Mouse (Mus musculus): ENCODE results near the gene Dnmt3b. TPM values are rescaled to one million over a fixed set of nuclear protein-coding genes. Genes with fewer than 3 reads are reported as not detected.

The Dnmt3b gene
- 2.0 and 2.6 TPM in 2 replicates for polyA plus RNA-seq (2012; rRNA removed; ENCODE audit: low replicate concordance)

DNA sequence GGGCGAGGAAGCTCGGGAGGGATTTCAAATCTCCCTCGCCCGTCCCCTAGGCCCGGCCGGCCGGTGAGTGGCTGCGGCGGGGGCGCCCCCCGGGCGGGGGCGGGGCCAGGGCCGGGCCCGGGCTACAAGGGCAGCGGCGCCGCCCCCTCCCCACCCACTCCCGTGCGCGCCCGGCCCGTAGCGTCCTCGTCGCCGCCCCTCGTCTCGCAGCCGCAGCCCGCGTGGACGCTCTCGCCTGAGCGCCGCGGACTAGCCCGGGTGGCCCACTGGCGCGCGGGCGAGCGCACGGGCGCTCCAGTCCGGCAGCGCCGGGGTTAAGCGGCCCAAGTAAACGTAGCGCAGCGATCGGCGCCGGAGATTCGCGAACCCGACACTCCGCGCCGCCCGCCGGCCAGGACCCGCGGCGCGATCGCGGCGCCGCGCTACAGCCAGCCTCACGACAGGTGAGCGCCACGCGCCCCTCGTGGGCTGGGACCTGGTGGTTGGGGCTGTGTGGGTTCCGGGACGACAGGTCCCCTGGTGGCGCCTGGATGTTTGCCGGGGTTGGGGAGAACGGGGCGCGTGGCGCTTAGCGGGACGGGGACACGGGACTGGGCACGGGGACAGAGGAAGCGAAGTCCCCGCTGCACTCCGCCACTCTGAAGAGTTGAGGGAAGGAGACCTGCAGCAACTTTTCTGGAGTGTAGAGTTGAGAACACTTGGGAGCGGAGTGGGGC is at the start of gene Dnmt3b:
TSS of gene Dnmt3b (plus strand) at position 153 of the 716 bp plus-strand sequence.

GRCm38 (mm10) chr2:153631976-153632870 is 17.0 kb upstream of the Dnmt3b start, which contains the start of gene Commd7:
Gene Commd7 (minus strand): TSS chr2:153632781.

DNA sequence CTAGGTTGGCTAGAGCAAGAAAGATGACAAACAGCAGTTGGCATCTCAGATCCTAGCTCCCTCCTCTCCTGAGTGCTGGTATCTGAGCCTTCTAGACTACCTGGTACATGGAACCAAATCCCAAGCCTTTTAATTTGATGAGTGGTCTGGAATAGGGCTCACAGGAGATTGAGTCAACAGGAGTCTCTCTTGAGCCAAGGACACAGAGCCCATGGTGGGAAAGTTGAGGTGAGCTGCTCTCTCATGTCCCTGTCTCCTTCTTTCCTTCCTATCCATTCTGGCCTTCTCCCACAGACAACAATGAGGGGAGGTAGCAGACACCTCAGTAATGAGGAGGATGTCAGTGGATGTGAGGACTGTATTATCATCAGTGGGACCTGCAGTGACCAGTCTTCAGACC is 47.1 kb downstream of the Dnmt3b start, which contains the start of gene Dnmt3c:
TSS of gene Dnmt3c (plus strand) at position 301 of the 400 bp plus-strand sequence.

Other genes starting within 250 kb of the Dnmt3b start
- gene 4930404H24Rik, start 156.7 kb upstream of the Dnmt3b start, polyA plus RNA-seq (2012; rRNA removed; ENCODE audit: low replicate concordance), result not detected in 2 replicates
- 8.7 and 8.9 TPM in 2 replicates for gene Nol4l, start 119.5 kb upstream of the Dnmt3b start, polyA plus RNA-seq (2012; rRNA removed; ENCODE audit: low replicate concordance)
- gene Commd7, start 16.7 kb upstream of the Dnmt3b start, polyA plus RNA-seq (2012; rRNA removed; ENCODE audit: low replicate concordance), result 15.9 and 20.3 TPM in 2 replicates
- gene Dnmt3c, start 47.2 kb downstream of the Dnmt3b start, polyA plus RNA-seq (2012; rRNA removed; ENCODE audit: low replicate concordance), result not detected in 2 replicates
- 6.0 and 12.2 TPM in 2 replicates for gene Mapre1, start 91.8 kb downstream of the Dnmt3b start, polyA plus RNA-seq (2012; rRNA removed; ENCODE audit: low replicate concordance)
- gene Efcab8, start 130.5 kb downstream of the Dnmt3b start, polyA plus RNA-seq (2012; rRNA removed; ENCODE audit: low replicate concordance), result 1.4 and 1.5 TPM in 2 replicates
- gene Sun5, start 221.6 kb downstream of the Dnmt3b start, polyA plus RNA-seq (2012; rRNA removed; ENCODE audit: low replicate concordance), result not detected in 2 replicates
- gene Bpifb2, start 225.6 kb downstream of the Dnmt3b start, polyA plus RNA-seq (2012; rRNA removed; ENCODE audit: low replicate concordance), result 2.2 and 4.9 TPM in 2 replicates

Data from mammary gland, adult 2 months (tissue).